Mouse (Mus musculus) forebrain, embryonic 14.5 days (tissue): ENCODE data around the gene Gm9044. TPM values are rescaled to one million over a fixed set of nuclear protein-coding genes. Genes with fewer than 3 reads are reported as not detected.
"Not testable (repeated sequence)": the region's sequence is repeated elsewhere in the genome, so short reads cannot be mapped to it uniquely, and the experiment has no call there.

Experiments
- ATAC-seq: fragments of 200-750 bp; cut with Nextera tagmentation; 2 replicates; pipeline ENCODE4 v1.8.0; 2017; ENCODE audit warnings: mild to moderate bottlenecking, moderate library complexity
- DNase-seq: peaks from one replicate; pipeline ENCODE4 v3.0.0-alpha.2; 2015; ENCODE audit warnings: low spot score
- H3K27ac ChIP-seq: fragments of 300-500 bp; sonication (generic); 2 replicates; pipeline ENCODE4 v1.5.1; 2014; ENCODE audit warnings: low read depth, mild to moderate bottlenecking, control low read depth, low read length, moderate library complexity
- H3K27me3 ChIP-seq: fragments of 300-500 bp; sonication (generic); replicated peaks from 2 replicates; pipeline ENCODE4 v1.6.1; 2014; ENCODE audit warnings: low read length, control low read depth, mixed read lengths; ENCODE audit not compliant: control insufficient read depth, insufficient read depth
- H3K36me3 ChIP-seq: fragments of 300-500 bp; sonication (generic); 2 replicates; pipeline ENCODE4 v1.6.1; 2014; ENCODE audit warnings: low read length, control low read depth; ENCODE audit not compliant: control insufficient read depth, insufficient read depth
- H3K4me1 ChIP-seq: fragments of 300-500 bp; sonication (generic); 2 replicates; pipeline ENCODE4 v1.6.1; 2014; ENCODE audit warnings: antibody characterized with exemption, low read length, control low read depth; ENCODE audit not compliant: control insufficient read depth, insufficient read depth
- H3K4me2 ChIP-seq: fragments of 300-500 bp; sonication (generic); 2 replicates; pipeline ENCODE4 v1.6.1; 2014; ENCODE audit warnings: mild to moderate bottlenecking, control low read depth, low read length
- H3K4me3 ChIP-seq: fragments of 300-500 bp; sonication (generic); 2 replicates; pipeline ENCODE4 v1.5.1; 2014; ENCODE audit warnings: low read depth, low read length, control low read depth
- H3K9ac ChIP-seq: fragments of 300-500 bp; sonication (generic); 2 replicates; pipeline ENCODE4 v1.6.1; 2014; ENCODE audit warnings: mild to moderate bottlenecking, low read length, control low read depth, moderate library complexity
- H3K9me3 ChIP-seq: fragments of 300-500 bp; sonication (generic); replicated peaks from 2 replicates; pipeline ENCODE4 v1.6.1; 2016; ENCODE audit warnings: low read length, control low read depth, mixed read lengths; ENCODE audit not compliant: control insufficient read depth
- WGBS: fragments of 180-500 bp; shearing (Covaris S2); extraction: QIAGEN DNeasy Blood & Tissue Kit; methylation state at CpG from one replicate; pipeline ENCODE4 v1.1.7; 2014; 5-methylcytosine and 5-hydroxymethylcytosine counted together
- polyA plus RNA-seq: library from polyadenylated mRNA; unstranded; fragments of >200 nt; fragmentation: Nextera tagmentation; extraction: Ambion mirVana; gene quantifications from 2 replicates; pipeline ENCODE4 v1.2.1, GENCODE M21; 2014

Gene Gm9044
- not detected in 2 replicates for polyA plus RNA-seq

GRCm38 (mm10) chr10:118332308-118332707, at the start of gene Gm9044:
Gene Gm9044, minus strand, starts transcription at chr10:118332408.
- WGBS = no CpG with 5 or more reads among the region's 14 CpGs
- H3K4me2 ChIP-seq, H3K9me3 ChIP-seq, ATAC-seq, H3K4me3 ChIP-seq, H3K9ac ChIP-seq, H3K27me3 ChIP-seq, H3K4me1 ChIP-seq, H3K27ac ChIP-seq, H3K36me3 ChIP-seq, DNase-seq: not testable (repeated sequence)

- DNase-seq = peak; percentile 94
- no peaks in the 10 kb centered on the region for H3K9me3 ChIP-seq
- 9% methylated on average over 10 of the region's 10 CpGs for WGBS
- H3K27me3 ChIP-seq = no peaks in the 10 kb centered on the region
- H3K4me1 ChIP-seq = no peaks in the 10 kb centered on the region
- ATAC-seq = peak; percentile 98
- no peaks in the 10 kb centered on the region for H3K36me3 ChIP-seq
- H3K4me3 ChIP-seq = no peak overlapping the region
- no peak overlapping the region for H3K27ac ChIP-seq
- peak overlapping the region; percentile 33; the same call in 1 of the 2 replicates for H3K4me2 ChIP-seq
- H3K9ac ChIP-seq = no peak overlapping the region; the same call in 1 of the 2 replicates
These were observed 38.2 kb upstream of the Gm9044 start for GRCm38 (mm10) chr10:118370443-118370842.

- no peak overlapping the region for H3K4me3 ChIP-seq
- no peaks in the 10 kb centered on the region for H3K36me3 ChIP-seq
- H3K9ac ChIP-seq = no peak overlapping the region
- no peak for DNase-seq
- no peaks in the 10 kb centered on the region for H3K27me3 ChIP-seq
- H3K4me2 ChIP-seq = no peak overlapping the region
- no peaks in the 10 kb centered on the region for H3K4me1 ChIP-seq
- no peaks in the 10 kb centered on the region for H3K9me3 ChIP-seq
- WGBS = 87% methylated on average over 9 of the region's 9 CpGs
- H3K27ac ChIP-seq = no peak overlapping the region
- no peak; the same call in 1 of the 2 replicates for ATAC-seq
These were observed 37.3 kb upstream of the Gm9044 start for GRCm38 (mm10) chr10:118369518-118369917.

GRCm38 (mm10) chr10:118354005-118354404, 21.8 kb upstream of the Gm9044 start, which contains the start of gene Gm9049:
Gene Gm9049, minus strand, starts transcription at chr10:118354105.
- ATAC-seq, H3K4me2 ChIP-seq, H3K4me1 ChIP-seq, H3K36me3 ChIP-seq, H3K9me3 ChIP-seq, H3K27me3 ChIP-seq, H3K9ac ChIP-seq, H3K4me3 ChIP-seq, H3K27ac ChIP-seq, DNase-seq: not testable (repeated sequence)
- WGBS = 86% methylated on average over 1 of the region's 11 CpGs

- not testable (repeated sequence) for H3K4me2 ChIP-seq, ATAC-seq, H3K9me3 ChIP-seq, H3K4me1 ChIP-seq, H3K27me3 ChIP-seq, H3K27ac ChIP-seq, H3K9ac ChIP-seq, DNase-seq, H3K4me3 ChIP-seq, H3K36me3 ChIP-seq
- WGBS = 100% methylated on average over 1 of the region's 14 CpGs
These were observed 16.4 kb upstream of the Gm9044 start, which contains the start of gene Gm9048 for GRCm38 (mm10) chr10:118348579-118348978. Gene Gm9048, minus strand, starts transcription at chr10:118348679.

- not testable (repeated sequence) for H3K4me2 ChIP-seq, DNase-seq, ATAC-seq, H3K36me3 ChIP-seq, H3K27ac ChIP-seq, H3K4me1 ChIP-seq, H3K9me3 ChIP-seq, H3K4me3 ChIP-seq, H3K27me3 ChIP-seq, H3K9ac ChIP-seq
- no CpG with 5 or more reads among the region's 14 CpGs for WGBS
These were observed 10.9 kb upstream of the Gm9044 start, which contains the start of gene Gm9046 for GRCm38 (mm10) chr10:118343155-118343554. Gene Gm9046, minus strand, starts transcription at chr10:118343255.

GRCm38 (mm10) chr10:118337731-118338130, 5.5 kb upstream of the Gm9044 start, which contains the start of gene Gm9045:
Gene Gm9045, minus strand, starts transcription at chr10:118337831.
- WGBS = no CpG with 5 or more reads among the region's 14 CpGs
- H3K9me3 ChIP-seq, H3K4me3 ChIP-seq, H3K27ac ChIP-seq, H3K27me3 ChIP-seq, H3K36me3 ChIP-seq, H3K4me2 ChIP-seq, H3K4me1 ChIP-seq, H3K9ac ChIP-seq, DNase-seq, ATAC-seq: not testable (repeated sequence)

- not testable (repeated sequence) for H3K9me3 ChIP-seq, H3K4me2 ChIP-seq, H3K4me1 ChIP-seq, H3K27me3 ChIP-seq, H3K27ac ChIP-seq, H3K4me3 ChIP-seq, ATAC-seq, DNase-seq, H3K36me3 ChIP-seq, H3K9ac ChIP-seq
- no CpG with 5 or more reads among the region's 11 CpGs for WGBS
These were observed 5.3 kb downstream of the Gm9044 start, which contains the start of gene Gm9040 for GRCm38 (mm10) chr10:118326869-118327268. Gene Gm9040, minus strand, starts transcription at chr10:118326969.

- 89% methylated on average over 8 of the region's 8 CpGs for WGBS
- ATAC-seq = no peak
- Histone ChIP-seq H3K4me2 (no peak overlapping the region), H3K9me3 (no peaks in the 10 kb centered on the region), H3K4me3 (no peak overlapping the region), H3K27ac (no peak overlapping the region), H3K9ac (no peak overlapping the region), H3K36me3 (no peaks in the 10 kb centered on the region), H3K4me1 (no peaks in the 10 kb centered on the region), H3K27me3 (no peaks in the 10 kb centered on the region)
- DNase-seq = no peak
These were observed 13.2 kb downstream of the Gm9044 start for GRCm38 (mm10) chr10:118319024-118319423.
